Mouse (Mus musculus) ovary, postnatal 36 days (tissue): ENCODE measurements around the gene Nenf.

Experiments
- DNase-seq: peaks from one replicate; pipeline ENCODE4 v3.0.0; 2022; ENCODE audit warnings: low spot score, mixed read lengths

The Nenf gene

GRCm38 (mm10) chr1:191282319-191282718 is 35.7 kb downstream of the Nenf start:
- DNase-seq = no peak

GRCm38 (mm10) chr1:191281171-191281570 is 36.8 kb downstream of the Nenf start:
- DNase-seq = no peak

- DNase-seq = no peak
These were observed 39.7 kb downstream of the Nenf start for GRCm38 (mm10) chr1:191278324-191278723.

- no peak for DNase-seq
These were observed 40.4 kb downstream of the Nenf start for GRCm38 (mm10) chr1:191277549-191278059.

GRCm38 (mm10) chr1:191276181-191276580 is 41.8 kb downstream of the Nenf start:
- DNase-seq = no peak

- DNase-seq = peak; percentile 70
These were observed 42.5 kb downstream of the Nenf start for GRCm38 (mm10) chr1:191275527-191275926.

GRCm38 (mm10) chr1:191272660-191273059 is 45.3 kb downstream of the Nenf start:
- DNase-seq = no peak

- no peak for DNase-seq
These were observed 48.4 kb downstream of the Nenf start for GRCm38 (mm10) chr1:191269648-191269952.

- no peak for DNase-seq
These were observed 49.0 kb downstream of the Nenf start for GRCm38 (mm10) chr1:191268797-191269647.

- no peak for DNase-seq
These were observed 50.1 kb downstream of the Nenf start for GRCm38 (mm10) chr1:191267856-191268255.

GRCm38 (mm10) chr1:191267162-191267561 is 50.8 kb downstream of the Nenf start:
- DNase-seq = no peak

GRCm38 (mm10) chr1:191263471-191263870 is 54.5 kb downstream of the Nenf start:
- DNase-seq = no peak

GRCm38 (mm10) chr1:191261861-191262260 is 56.1 kb downstream of the Nenf start:
- DNase-seq = no peak

GRCm38 (mm10) chr1:191259661-191260060 is 58.3 kb downstream of the Nenf start:
- no peak for DNase-seq

GRCm38 (mm10) chr1:191259121-191259520 is 58.9 kb downstream of the Nenf start:
- no peak for DNase-seq

GRCm38 (mm10) chr1:191258521-191258920 is 59.5 kb downstream of the Nenf start:
- no peak for DNase-seq

- DNase-seq = no peak
These were observed 60.0 kb downstream of the Nenf start for GRCm38 (mm10) chr1:191257981-191258380.

- DNase-seq = no peak
These were observed 60.6 kb downstream of the Nenf start for GRCm38 (mm10) chr1:191257351-191257771.
